Comparison of ENCODE assay signal across 8 mouse cellular contexts in genomic region chr12:80377604-80378003, GRCm38 (mm10). TPM values are rescaled to one million over a fixed set of nuclear protein-coding genes. Genes with fewer than 3 reads are reported as not detected.
DNase-seq lines count a peak whose midpoint lies in the region; ATAC-seq and TF ChIP-seq lines count a peak whose summit lies in the region.

No protein-coding gene starts in this region.

- H3K4me3 ChIP-seq in forebrain, embryonic 14.5 days (ENCODE audit: low read depth, low read length): no peak overlapping the region
- no peak overlapping the region for H3K4me3 ChIP-seq in forebrain, embryonic 13.5 days
- H3K4me3 ChIP-seq in midbrain, embryonic 15.5 days: no peak overlapping the region
- no peak overlapping the region for H3K4me3 ChIP-seq in midbrain, embryonic 10.5 days
- H3K4me3 ChIP-seq in embryonic fibroblast, embryonic 13.5 days (ENCODE audit: insufficient read depth, low read length): no peak overlapping the region

- H3K9ac ChIP-seq in forebrain, embryonic 14.5 days (ENCODE audit: low read length): no peak overlapping the region
- no peak overlapping the region for H3K9ac ChIP-seq in forebrain, embryonic 13.5 days
- no peak overlapping the region for H3K9ac ChIP-seq in midbrain, embryonic 15.5 days

- no peak for ATAC-seq in forebrain, embryonic 14.5 days
- no peak for ATAC-seq in forebrain, embryonic 13.5 days
- ATAC-seq in midbrain, embryonic 15.5 days (replicated peaks): 0 out of 2 replicates have a peak, but pooled peaks have one; percentile 48

- H3K27me3 ChIP-seq in forebrain, embryonic 14.5 days (replicated peaks; ENCODE audit: control insufficient read depth, insufficient read depth, low read length): no peaks in the 10 kb centered on the region
- no peaks in the 10 kb centered on the region for H3K27me3 ChIP-seq in forebrain, embryonic 13.5 days
- H3K27me3 ChIP-seq in midbrain, embryonic 15.5 days (replicated peaks): no peaks in the 10 kb centered on the region
- no peaks in the 10 kb centered on the region for H3K27me3 ChIP-seq in midbrain, embryonic 10.5 days (ENCODE audit: low read depth, poor library complexity, severe bottlenecking)
- no peaks in the 10 kb centered on the region for H3K27me3 ChIP-seq in splenic B cell, adult 2 months (ENCODE audit: control insufficient read depth, insufficient read depth, low read length, poor library complexity, severe bottlenecking)

- no peak for TF ChIP-seq POLR2A in embryonic fibroblast, embryonic 13.5 days (IDR thresholded peaks at IDR 0.05; ENCODE audit: low read depth, low read length)

- H3K9me3 ChIP-seq in forebrain, embryonic 14.5 days (replicated peaks; ENCODE audit: control insufficient read depth, low read length): no peaks in the 10 kb centered on the region
- no peaks in the 10 kb centered on the region for H3K9me3 ChIP-seq in forebrain, embryonic 13.5 days (replicated peaks)
- H3K9me3 ChIP-seq in midbrain, embryonic 15.5 days: no peaks in the 10 kb centered on the region
- H3K9me3 ChIP-seq in midbrain, embryonic 10.5 days (replicated peaks): no peaks in the 10 kb centered on the region

- 29% methylated on average over 1 of the region's 1 CpGs for WGBS in forebrain, embryonic 14.5 days
- 48% methylated on average over 1 of the region's 1 CpGs for WGBS in forebrain, embryonic 13.5 days
- WGBS in midbrain, embryonic 15.5 days: 44% methylated on average over 1 of the region's 1 CpGs
- WGBS in midbrain, embryonic 10.5 days: 65% methylated on average over 1 of the region's 1 CpGs

- H3K27ac ChIP-seq in forebrain, embryonic 14.5 days (ENCODE audit: low read depth, low read length): no peak overlapping the region
- H3K27ac ChIP-seq in forebrain, embryonic 13.5 days: no peak overlapping the region
- no peak overlapping the region for H3K27ac ChIP-seq in midbrain, embryonic 15.5 days
- no peak overlapping the region for H3K27ac ChIP-seq in midbrain, embryonic 10.5 days (replicated peaks)
- no peak overlapping the region for H3K27ac ChIP-seq in embryonic fibroblast, embryonic 13.5 days (ENCODE audit: insufficient read depth, low read length)

- peaks cover 4% of the 10 kb centered on the region; the same call in 1 of the 2 replicates for H3K4me1 ChIP-seq in forebrain, embryonic 14.5 days (ENCODE audit: control insufficient read depth, insufficient read depth, low read length)
- H3K4me1 ChIP-seq in forebrain, embryonic 13.5 days: peaks cover 11% of the 10 kb centered on the region
- no peaks in the 10 kb centered on the region for H3K4me1 ChIP-seq in midbrain, embryonic 15.5 days
- H3K4me1 ChIP-seq in midbrain, embryonic 10.5 days: peaks cover 7% of the 10 kb centered on the region
- H3K4me1 ChIP-seq in embryonic fibroblast, embryonic 13.5 days (ENCODE audit: control insufficient read depth, insufficient read depth, low read length): peaks cover 17% of the 10 kb centered on the region; the same call in 1 of the 2 replicates

- peak; percentile 30; the same call in 1 of the 2 replicates for TF ChIP-seq CTCF in embryonic fibroblast, embryonic 13.5 days (IDR thresholded peaks at IDR 0.05; ENCODE audit: borderline replicate concordance, insufficient read depth, low read length)

- peaks cover 33% of the 10 kb centered on the region for H3K36me3 ChIP-seq in forebrain, embryonic 14.5 days (ENCODE audit: control insufficient read depth, insufficient read depth, low read length)
- peaks cover 26% of the 10 kb centered on the region for H3K36me3 ChIP-seq in forebrain, embryonic 13.5 days (ENCODE audit: poor library complexity, severe bottlenecking)
- H3K36me3 ChIP-seq in midbrain, embryonic 15.5 days (replicated peaks): peaks cover 11% of the 10 kb centered on the region; the same call in 1 of the 2 replicates
- peaks cover 65% of the 10 kb centered on the region for H3K36me3 ChIP-seq in midbrain, embryonic 10.5 days
- peaks cover 2% of the 10 kb centered on the region; the same call in 1 of the 2 replicates for H3K36me3 ChIP-seq in splenic B cell, adult 2 months (ENCODE audit: control insufficient read depth, insufficient read depth, low read length, poor library complexity, severe bottlenecking)

- H3K4me2 ChIP-seq in forebrain, embryonic 14.5 days (ENCODE audit: low read length): no peak overlapping the region
- H3K4me2 ChIP-seq in forebrain, embryonic 13.5 days: no peak overlapping the region
- no peak overlapping the region for H3K4me2 ChIP-seq in midbrain, embryonic 15.5 days

- DNase-seq in forebrain, embryonic 14.5 days (ENCODE audit: low spot score): peak; percentile 78
- DNase-seq in midbrain, embryonic 10.5 days (ENCODE audit: low spot score): no peak
- DNase-seq in splenic B cell, adult 2 months (ENCODE audit: low read depth, low spot score): peak; percentile 26
- DNase-seq in right cerebral cortex, postnatal 36 days (ENCODE audit: low spot score in 2 of 2): no peak
- DNase-seq in urinary bladder, adult 18-20 months (ENCODE audit: low spot score in 2 of 2): no peak

RNA-seq across cellular contexts. Expression of gene Dcaf5, which starts 58.8 kb away (rescaled TPM):
- polyA plus RNA-seq in forebrain, embryonic 14.5 days (2014; fragmentation: Nextera tagmentation; extraction: Ambion mirVana): 17.7 and 18.9 TPM in 2 replicates
- polyA plus RNA-seq in forebrain, embryonic 13.5 days (2015; fragmentation: Nextera tagmentation; extraction: Ambion mirVana): 16.1 and 19.5 TPM in 2 replicates
- polyA plus RNA-seq in midbrain, embryonic 15.5 days (2015; fragmentation: Nextera tagmentation; extraction: Ambion mirVana): 25.5 and 26.6 TPM in 2 replicates
- 10.9 and 17.1 TPM in 2 replicates for polyA plus RNA-seq in midbrain, embryonic 10.5 days (2016; fragmentation: Nextera tagmentation; extraction: Ambion mirVana)
- 34.5 and 45.0 TPM in 2 replicates for polyA plus RNA-seq in embryonic fibroblast, embryonic 13.5 days (2011; ENCODE audit: insufficient read length, low read depth, missing spikeins)

Comparison
In these comparisons a context has a peak if more than half of its experiments do, and no peak if none do; other contexts are left out.
1. DNase-seq: peak in forebrain, embryonic 14.5 days (single experiment) and splenic B cell, adult 2 months (single experiment); none in midbrain, embryonic 10.5 days (single experiment), right cerebral cortex, postnatal 36 days (0 of 2) and urinary bladder, adult 18-20 months (0 of 2).